Mouse (Mus musculus) c-Kit-positive CD71-positive TER-119-negative erythroid progenitor cells, embryonic 14.5 days (primary cell): Measurements from ENCODE around the gene Rnf213.
"Not testable (repeated sequence)": the region's sequence is repeated elsewhere in the genome, so short reads cannot be mapped to it uniquely, and the experiment has no call there.

Experiments used
- DNase-seq: peaks from one replicate; pipeline ENCODE4 v3.0.0-alpha.2; 2013; ENCODE audit warnings: low read depth

Rnf213 gene

GRCm38 (mm10) chr11:119392800-119393482 lies at the start of gene Rnf213:
TSS of gene Rnf213 (plus strand) at chr11:119393100.
- DNase-seq: peak; percentile 72

GRCm38 (mm10) chr11:119344178-119344577 lies 48.7 kb upstream of the Rnf213 start:
- DNase-seq: no peak

GRCm38 (mm10) chr11:119344865-119345264 lies 48.0 kb upstream of the Rnf213 start:
- DNase-seq: no peak

GRCm38 (mm10) chr11:119347125-119347524 lies 45.8 kb upstream of the Rnf213 start:
- no peak for DNase-seq

GRCm38 (mm10) chr11:119352113-119352512 lies 40.8 kb upstream of the Rnf213 start:
- no peak for DNase-seq

- DNase-seq: no peak
These were observed 39.0 kb upstream of the Rnf213 start for GRCm38 (mm10) chr11:119353946-119354345.

- peak; percentile 63 for DNase-seq
These were observed 38.0 kb upstream of the Rnf213 start for GRCm38 (mm10) chr11:119354798-119355442.

- DNase-seq: peak; percentile 59
These were observed 37.2 kb upstream of the Rnf213 start, which contains the start of the genes Sgsh and Slc26a11 for GRCm38 (mm10) chr11:119355443-119356385. TSS of gene Sgsh (minus strand) at chr11:119355536. TSS of gene Slc26a11 (plus strand) at chr11:119355557.

GRCm38 (mm10) chr11:119359089-119359488 lies 33.8 kb upstream of the Rnf213 start:
- no peak for DNase-seq

GRCm38 (mm10) chr11:119362769-119363533 lies 29.9 kb upstream of the Rnf213 start:
- no peak for DNase-seq

- DNase-seq: peak; percentile 62
These were observed 29.3 kb upstream of the Rnf213 start for GRCm38 (mm10) chr11:119363534-119364145.

- DNase-seq: no peak
These were observed 17.5 kb upstream of the Rnf213 start for GRCm38 (mm10) chr11:119375425-119375824.

GRCm38 (mm10) chr11:119377326-119377725 lies 15.6 kb upstream of the Rnf213 start:
- DNase-seq: no peak

- no peak for DNase-seq
These were observed 14.3 kb upstream of the Rnf213 start for GRCm38 (mm10) chr11:119378551-119378950.

- DNase-seq: no peak
These were observed 11.1 kb upstream of the Rnf213 start for GRCm38 (mm10) chr11:119381631-119382337.

GRCm38 (mm10) chr11:119382338-119382850 lies 10.5 kb upstream of the Rnf213 start:
- no peak for DNase-seq

GRCm38 (mm10) chr11:119384904-119385303 lies 8.0 kb upstream of the Rnf213 start:
- no peak for DNase-seq

- DNase-seq: no peak
These were observed 6.6 kb upstream of the Rnf213 start for GRCm38 (mm10) chr11:119386306-119386705.

GRCm38 (mm10) chr11:119387273-119387672 lies 5.6 kb upstream of the Rnf213 start:
- DNase-seq: not testable (repeated sequence)

- DNase-seq: no peak
These were observed 3.0 kb upstream of the Rnf213 start for GRCm38 (mm10) chr11:119389851-119390270.
